13 mouse cellular contexts compared by ENCODE assay signal in genomic region chr2:47424910-47425309, GRCm38 (mm10).
DNase-seq lines count a peak whose midpoint lies in the region; ATAC-seq lines count a peak whose summit lies in the region.
"Had no signal": no experiment of that assay in that cellular context is flagged by ENCODE, and none has a peak within 500 bp of the region (broad histone marks: within the 10 kb centered on the region; RNA-seq: fewer than 3 reads in every experiment).

No protein-coding gene starts in this region.

- H3K4me2 ChIP-seq in hindbrain, embryonic 11.5 days (replicated peaks; ENCODE audit: low read depth, low read length), result no peak overlapping the region
- H3K4me2 ChIP-seq in forebrain, embryonic 16.5 days (ENCODE audit: low read length), result peak overlapping the region; percentile 43
- H3K4me2 ChIP-seq: neural tube, embryonic 12.5 days had no signal

- no peaks in the 10 kb centered on the region for H3K4me1 ChIP-seq in hindbrain, embryonic 11.5 days (replicated peaks; ENCODE audit: control insufficient read depth, insufficient read depth, low read length)
- H3K4me1 ChIP-seq in hindbrain, embryonic 10.5 days (replicated peaks), result no peaks in the 10 kb centered on the region; the same call in 1 of the 2 replicates
- H3K4me1 ChIP-seq in forebrain, embryonic 16.5 days (replicated peaks; ENCODE audit: control insufficient read depth, insufficient read depth, low read length), result no peaks in the 10 kb centered on the region
- H3K4me1 ChIP-seq: neural tube, embryonic 12.5 days had no signal

- no peak overlapping the region for H3K9ac ChIP-seq in hindbrain, embryonic 11.5 days (ENCODE audit: low read depth, low read length)
- no peak overlapping the region for H3K9ac ChIP-seq in forebrain, embryonic 16.5 days (replicated peaks; ENCODE audit: low read depth, low read length)
- H3K9ac ChIP-seq: liver, embryonic 14.5 days; neural tube, embryonic 12.5 days had no signal

- DNase-seq in hindbrain, embryonic 11.5 days (ENCODE audit: low spot score), result peak; percentile 10
- DNase-seq in hindbrain, embryonic 10.5 days (ENCODE audit: low spot score), result no peak
- peak; percentile 7 to 10 for DNase-seq in right cerebral cortex, adult 2 months (ENCODE audit: low spot score in 2 of 2)
- DNase-seq in right cerebral cortex, postnatal 14 days, result no peak
- peak; percentile 29 for DNase-seq in telencephalon, adult 2 months (ENCODE audit: low read depth, low spot score)
- DNase-seq in kidney, adult 11 months, result no peak
- DNase-seq in lung, postnatal 4 days, result no peak
- DNase-seq: cerebellum, postnatal 25 days; heart, adult 11 months; kidney, postnatal 25 days had no signal

- no peaks in the 10 kb centered on the region for H3K27me3 ChIP-seq in hindbrain, embryonic 11.5 days (ENCODE audit: control insufficient read depth, insufficient read depth, low read length)
- H3K27me3 ChIP-seq in hindbrain, embryonic 10.5 days (ENCODE audit: insufficient read depth, poor library complexity, severe bottlenecking), result no peaks in the 10 kb centered on the region
- H3K27me3 ChIP-seq in forebrain, embryonic 16.5 days (replicated peaks; ENCODE audit: control insufficient read depth, insufficient read depth, low read length), result no peaks in the 10 kb centered on the region
- H3K27me3 ChIP-seq: neural tube, embryonic 12.5 days had no signal

- no peak overlapping the region for H3K4me3 ChIP-seq in hindbrain, embryonic 11.5 days (ENCODE audit: low read depth, low read length)
- H3K4me3 ChIP-seq in hindbrain, embryonic 10.5 days, result no peak overlapping the region
- peak overlapping the region; percentile 19; the same call in 1 of the 2 replicates for H3K4me3 ChIP-seq in forebrain, embryonic 16.5 days (replicated peaks; ENCODE audit: low read length)
- H3K4me3 ChIP-seq: neural tube, embryonic 12.5 days had no signal

- H3K27ac ChIP-seq in hindbrain, embryonic 11.5 days (ENCODE audit: low read depth, low read length), result no peak overlapping the region
- H3K27ac ChIP-seq in hindbrain, embryonic 10.5 days, result no peak overlapping the region
- no peak overlapping the region for H3K27ac ChIP-seq in forebrain, embryonic 16.5 days (ENCODE audit: low read length)
- H3K27ac ChIP-seq: liver, embryonic 14.5 days; neural tube, embryonic 12.5 days had no signal

- WGBS in hindbrain, embryonic 11.5 days, result 43% methylated on average over 6 of the region's 6 CpGs
- 35% methylated on average over 6 of the region's 6 CpGs for WGBS in hindbrain, embryonic 10.5 days
- 23% methylated on average over 6 of the region's 6 CpGs for WGBS in forebrain, embryonic 16.5 days

- H3K9me3 ChIP-seq in hindbrain, embryonic 11.5 days (ENCODE audit: control insufficient read depth, low read length), result no peaks in the 10 kb centered on the region
- no peaks in the 10 kb centered on the region for H3K9me3 ChIP-seq in hindbrain, embryonic 10.5 days
- no peaks in the 10 kb centered on the region for H3K9me3 ChIP-seq in forebrain, embryonic 16.5 days (ENCODE audit: control insufficient read depth, low read length)
- H3K9me3 ChIP-seq: neural tube, embryonic 12.5 days had no signal

- H3K36me3 ChIP-seq in hindbrain, embryonic 11.5 days (ENCODE audit: control insufficient read depth, insufficient read depth, low read length), result no peaks in the 10 kb centered on the region
- H3K36me3 ChIP-seq in hindbrain, embryonic 10.5 days, result no peaks in the 10 kb centered on the region
- H3K36me3 ChIP-seq in forebrain, embryonic 16.5 days (ENCODE audit: control insufficient read depth, insufficient read depth), result no peaks in the 10 kb centered on the region
- H3K36me3 ChIP-seq: neural tube, embryonic 12.5 days had no signal

- ATAC-seq in hindbrain, embryonic 11.5 days (ENCODE audit: low FRiP score), result no peak
- ATAC-seq in forebrain, embryonic 16.5 days, result no peak

Comparison
In these comparisons a context has a peak if more than half of its experiments do, and no peak if none do; other contexts are left out.
1. DNase-seq: peak in hindbrain, embryonic 11.5 days (single experiment), right cerebral cortex, adult 2 months (2 of 2) and telencephalon, adult 2 months (single experiment); none in hindbrain, embryonic 10.5 days (single experiment), right cerebral cortex, postnatal 14 days (single experiment), kidney, adult 11 months (single experiment) and lung, postnatal 4 days (0 of 2).